Mouse (Mus musculus) stomach, postnatal 0 days (tissue): ENCODE measurements around the gene Rcc1.

Experiments
- CTCF ChIP-seq: IDR thresholded peaks from 2 replicates; pipeline ENCODE4 v1.5.1; 2016; ENCODE audit warnings: antibody characterized with exemption, low read depth, mild to moderate bottlenecking, moderate library complexity
- EP300 ChIP-seq: optimal IDR thresholded peaks from 2 replicates; pipeline ENCODE3; 2016; ENCODE audit warnings: antibody characterized with exemption

DNA sequence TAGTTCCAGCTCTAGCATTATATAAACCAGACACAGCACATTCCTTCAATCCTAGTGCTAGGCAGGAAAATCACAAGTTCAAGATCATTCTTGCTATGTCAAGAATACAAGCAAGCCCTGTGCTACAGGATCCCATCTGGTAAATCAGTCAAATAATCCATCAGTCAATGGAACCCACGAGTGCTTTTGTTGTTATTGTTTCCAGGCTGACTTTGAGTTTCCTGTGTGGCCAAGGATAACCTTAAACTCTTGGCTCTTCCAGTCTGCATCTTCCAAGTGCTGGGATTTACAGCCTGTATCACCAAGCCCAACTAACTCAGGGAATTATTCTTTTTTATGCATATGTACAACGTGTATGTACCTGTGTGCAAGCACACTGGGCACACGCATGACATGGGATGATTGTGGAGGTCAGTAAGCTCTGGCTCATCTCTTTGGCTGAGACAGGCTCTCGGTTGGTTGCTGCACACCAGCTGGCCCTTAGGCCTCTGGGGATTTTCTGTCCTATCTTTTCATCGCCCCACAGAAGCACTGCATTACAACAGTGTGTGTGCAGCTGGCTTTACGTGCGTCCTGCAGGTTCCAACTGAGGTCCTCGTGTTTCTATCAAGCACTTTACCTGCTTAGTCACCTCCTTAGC is 32.5 kb upstream of the Rcc1 start:
- TF ChIP-seq CTCF, result no peak
- no peak for TF ChIP-seq EP300
